Mouse (Mus musculus) spleen, embryonic (tissue): Measurements from ENCODE around the gene Baz2b.

Experiments used
- CTCF ChIA-PET: fragments of 350-600 bp; sonication (Branson Sonifier 250); formaldehyde crosslinking; loops from one replicate; lab custom pipeline; 2022; lab: Charles Lee

The Baz2b gene

GRCm38 (mm10) chr2:59966454-59966853 lies 243.2 kb downstream of the Baz2b start:
- CTCF ChIA-PET, result no interaction called here

- CTCF ChIA-PET, result no interaction called here
These were observed 246.6 kb downstream of the Baz2b start for GRCm38 (mm10) chr2:59963011-59963410.

GRCm38 (mm10) chr2:59962579-59962978 lies 247.1 kb downstream of the Baz2b start:
- CTCF ChIA-PET, result no interaction called here

- CTCF ChIA-PET, result no interaction called here
These were observed 249.2 kb downstream of the Baz2b start for GRCm38 (mm10) chr2:59960495-59960772.

GRCm38 (mm10) chr2:59959668-59960494 lies 249.8 kb downstream of the Baz2b start:
- CTCF ChIA-PET, result no interaction called here

- CTCF ChIA-PET, result no interaction called here
These were observed 251.1 kb downstream of the Baz2b start for GRCm38 (mm10) chr2:59958543-59958942.

- CTCF ChIA-PET, result no interaction called here
These were observed 253.7 kb downstream of the Baz2b start for GRCm38 (mm10) chr2:59955916-59956315.

GRCm38 (mm10) chr2:59954791-59955190 lies 254.8 kb downstream of the Baz2b start:
- CTCF ChIA-PET, result no interaction called here

GRCm38 (mm10) chr2:59952286-59953014 lies 257.2 kb downstream of the Baz2b start:
- CTCF ChIA-PET, result interaction anchor here (1.0 kb wide), 1 partner anchor 61 kb away, joined by 3 read pairs; no protein-coding TSS in a partner anchor

- CTCF ChIA-PET, result no interaction called here
These were observed 257.9 kb downstream of the Baz2b start for GRCm38 (mm10) chr2:59951706-59952105.

- CTCF ChIA-PET, result no interaction called here
These were observed 258.5 kb downstream of the Baz2b start for GRCm38 (mm10) chr2:59951127-59951526.

GRCm38 (mm10) chr2:59936296-59936695 lies 273.3 kb downstream of the Baz2b start:
- CTCF ChIA-PET, result no interaction called here

- CTCF ChIA-PET, result no interaction called here
These were observed 276.5 kb downstream of the Baz2b start for GRCm38 (mm10) chr2:59933129-59933528.

GRCm38 (mm10) chr2:59932244-59932643 lies 277.4 kb downstream of the Baz2b start:
- CTCF ChIA-PET, result no interaction called here

GRCm38 (mm10) chr2:59913610-59914009 lies 296.0 kb downstream of the Baz2b start:
- CTCF ChIA-PET, result no interaction called here

- CTCF ChIA-PET, result no interaction called here
These were observed 301.6 kb downstream of the Baz2b start for GRCm38 (mm10) chr2:59908048-59908447.

GRCm38 (mm10) chr2:59904007-59904406 lies 305.6 kb downstream of the Baz2b start:
- CTCF ChIA-PET, result no interaction called here

GRCm38 (mm10) chr2:59898666-59899065 lies 311.0 kb downstream of the Baz2b start:
- CTCF ChIA-PET, result no interaction called here

GRCm38 (mm10) chr2:59898105-59898504 lies 311.5 kb downstream of the Baz2b start:
- CTCF ChIA-PET, result no interaction called here

- CTCF ChIA-PET, result interaction anchor here (0.6 kb wide), 1 partner anchor 31 kb away, joined by 3 read pairs; no protein-coding TSS in a partner anchor
These were observed 312.8 kb downstream of the Baz2b start for GRCm38 (mm10) chr2:59896837-59897236.

GRCm38 (mm10) chr2:59896400-59896799 lies 313.2 kb downstream of the Baz2b start:
- CTCF ChIA-PET, result interaction anchor here (0.6 kb wide), 1 partner anchor 31 kb away, joined by 3 read pairs; no protein-coding TSS in a partner anchor

GRCm38 (mm10) chr2:59889699-59890098 lies 319.9 kb downstream of the Baz2b start:
- CTCF ChIA-PET, result no interaction called here

- CTCF ChIA-PET, result no interaction called here
These were observed 326.8 kb downstream of the Baz2b start for GRCm38 (mm10) chr2:59882742-59883281.
